Mouse (Mus musculus) cortical plate, adult 2 months (tissue): ENCODE measurements around the gene Mettl17.

Experiments
- CTCF ChIP-seq: fragments of 200-500 bp; IDR thresholded peaks from 2 replicates; pipeline ENCODE4 v1.5.1; 2011; ENCODE audit warnings: mild to moderate bottlenecking, control low read depth, low read length; ENCODE audit not compliant: insufficient read depth; ENCODE audit errors: extremely low read depth
- POLR2A ChIP-seq: fragments of 200-500 bp; IDR thresholded peaks from 2 replicates; pipeline ENCODE4 v1.6.1; 2011; ENCODE audit warnings: mild to moderate bottlenecking, low read length, control low read depth; ENCODE audit not compliant: insufficient read depth; ENCODE audit errors: extremely low read depth

DNA sequence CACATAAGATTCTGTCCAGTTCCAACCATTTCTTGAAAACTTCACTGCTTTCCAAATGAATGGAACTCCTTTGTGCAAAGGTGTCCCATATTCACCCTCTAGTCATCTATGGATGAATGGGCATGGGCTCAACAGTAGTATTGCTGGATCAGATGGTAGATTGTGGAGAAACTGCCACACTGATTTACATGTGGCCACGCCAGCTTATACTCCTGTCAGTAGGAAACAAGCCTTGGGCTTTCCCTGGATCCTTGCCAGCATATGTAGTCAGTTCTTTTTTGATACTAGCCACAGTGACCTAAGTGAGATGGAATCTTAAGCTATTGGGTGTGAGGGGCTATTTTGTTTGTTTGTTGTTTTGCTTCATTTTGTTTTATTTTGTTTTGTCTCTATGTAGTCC, 42.4 kb upstream of the Mettl17 start:
- TF ChIP-seq POLR2A (no peak), CTCF (no peak)
